Mouse (Mus musculus): ENCODE data around the gene Prl8a8.

The Prl8a8 gene

GRCm38 (mm10) chr13:27513117-27513516 lies at the start of gene Prl8a8:
Gene Prl8a8 (minus strand): TSS chr13:27513217.
- no peak for DNase-seq (ENCODE audit: low spot score in 2 of 2)

GRCm38 (mm10) chr13:27553336-27553735 lies 40.3 kb upstream of the Prl8a8 start:
- no peak for DNase-seq (ENCODE audit: low spot score in 2 of 2)

GRCm38 (mm10) chr13:27523156-27523555 lies 10.1 kb upstream of the Prl8a8 start:
- DNase-seq (ENCODE audit: low spot score in 2 of 2): no peak

GRCm38 (mm10) chr13:27507645-27508044 lies 5.4 kb downstream of the Prl8a8 start:
- no peak for DNase-seq (ENCODE audit: low spot score in 2 of 2)

Measured in left cerebral cortex, adult 9 months (tissue).